Mouse (Mus musculus) left cerebral cortex, adult 8-10 months (tissue): ENCODE measurements at regions not wholly inside any gene's neighbourhood (a gene's known extent, or its start where the extent isn't known, plus 50 kb on each side); places are given as distances from the start of the nearest gene placed in this dataset.

ENCODE experiments used
- DNase-seq, 2 experiments: peaks; one replicate each; pipeline ENCODE4 v3.0.0; 2022; ENCODE audit warnings: low spot score in 2 of 2

GRCm38 (mm10) chr1:185091816-185092558 lies 92.6 kb upstream of the Mark1 start:
- no peak for DNase-seq

- no peak for DNase-seq
Observed at GRCm38 (mm10) chr1:185089196-185089595, 89.8 kb upstream of the Mark1 start.

- no peak for DNase-seq
Observed at GRCm38 (mm10) chr1:185083191-185083590, 83.8 kb upstream of the Mark1 start.

- DNase-seq = no peak
Observed at GRCm38 (mm10) chr1:185080118-185080517, 80.7 kb upstream of the Mark1 start.

GRCm38 (mm10) chr1:185079331-185079880 lies 80.0 kb upstream of the Mark1 start:
- no peak for DNase-seq

- DNase-seq = no peak
Observed at GRCm38 (mm10) chr1:185074001-185074400, 74.6 kb upstream of the Mark1 start.

GRCm38 (mm10) chr1:185072766-185073165 lies 73.4 kb upstream of the Mark1 start:
- no peak for DNase-seq

- DNase-seq = no peak
Observed at GRCm38 (mm10) chr1:185071566-185071965, 72.2 kb upstream of the Mark1 start.

GRCm38 (mm10) chr1:185070853-185071149 lies 71.4 kb upstream of the Mark1 start:
- DNase-seq = no peak

- DNase-seq = no peak
Observed at GRCm38 (mm10) chr1:185070062-185070852, 70.9 kb upstream of the Mark1 start.

GRCm38 (mm10) chr1:185068136-185068535 lies 68.8 kb upstream of the Mark1 start:
- no peak for DNase-seq

GRCm38 (mm10) chr1:185067661-185068060 lies 68.3 kb upstream of the Mark1 start:
- DNase-seq = no peak

GRCm38 (mm10) chr1:185065056-185065455 lies 65.7 kb upstream of the Mark1 start:
- DNase-seq = no peak

GRCm38 (mm10) chr1:185062103-185062502 lies 62.7 kb upstream of the Mark1 start:
- DNase-seq = no peak

- DNase-seq = no peak
Observed at GRCm38 (mm10) chr1:185057443-185057842, 58.1 kb upstream of the Mark1 start.

GRCm38 (mm10) chr1:185052700-185053099 lies 53.3 kb upstream of the Mark1 start:
- no peak for DNase-seq

- no peak for DNase-seq
Observed at GRCm38 (mm10) chr1:185049980-185050379, 50.6 kb upstream of the Mark1 start.
